Mouse (Mus musculus) neural tube, embryonic 11.5 days (tissue): ENCODE data around the gene Mtus2. TPM values are rescaled to one million over a fixed set of nuclear protein-coding genes. Genes with fewer than 3 reads are reported as not detected.

Experiments
- ATAC-seq: fragments of 200-750 bp; cut with Nextera tagmentation; 2 replicates; pipeline ENCODE4 v1.8.0; 2017; ENCODE audit warnings: moderate number of reproducible peaks, mild to moderate bottlenecking, moderate TSS enrichment, moderate library complexity; ENCODE audit not compliant: insufficient read depth, low FRiP score, low TSS enrichment
- DNase-seq: peaks from one replicate; pipeline ENCODE4 v3.0.0-alpha.2; 2015; ENCODE audit warnings: low spot score
- H3K27ac ChIP-seq: fragments of 300-500 bp; sonication (generic); 2 replicates; pipeline ENCODE4 v1.5.1; 2014; ENCODE audit warnings: low read depth, mild to moderate bottlenecking, low read length
- H3K27me3 ChIP-seq: fragments of 300-500 bp; sonication (generic); 2 replicates; pipeline ENCODE4 v1.6.1; 2014; ENCODE audit warnings: mild to moderate bottlenecking, low read length, mixed read lengths; ENCODE audit not compliant: control insufficient read depth, insufficient read depth
- H3K36me3 ChIP-seq: fragments of 300-500 bp; sonication (generic); 2 replicates; pipeline ENCODE4 v1.6.1; 2014; ENCODE audit warnings: mild to moderate bottlenecking, low read length, moderate library complexity, mixed read lengths; ENCODE audit not compliant: control insufficient read depth, insufficient read depth
- H3K4me1 ChIP-seq: fragments of 300-500 bp; sonication (generic); 2 replicates; pipeline ENCODE4 v1.6.1; 2014; ENCODE audit warnings: low read length, mixed read lengths; ENCODE audit not compliant: control insufficient read depth, insufficient read depth
- H3K4me2 ChIP-seq: fragments of 300-500 bp; sonication (generic); 2 replicates; pipeline ENCODE4 v1.6.1; 2014; ENCODE audit warnings: low read depth, mild to moderate bottlenecking, moderate library complexity
- H3K4me3 ChIP-seq: fragments of 300-500 bp; sonication (generic); 2 replicates; pipeline ENCODE4 v1.5.1; 2014; ENCODE audit warnings: low read depth, low read length
- H3K9ac ChIP-seq: fragments of 300-500 bp; sonication (generic); 2 replicates; pipeline ENCODE4 v1.6.1; 2014; ENCODE audit warnings: mild to moderate bottlenecking, low read length
- H3K9me3 ChIP-seq: fragments of 300-500 bp; sonication (generic); 2 replicates; pipeline ENCODE4 v1.6.1; 2016; ENCODE audit warnings: low read length; ENCODE audit not compliant: control insufficient read depth
- WGBS: fragments of 180-500 bp; shearing (Covaris S2); extraction: QIAGEN DNeasy Blood & Tissue Kit; methylation state at CpG from one replicate; pipeline ENCODE4 v1.1.7; 2014; 5-methylcytosine and 5-hydroxymethylcytosine counted together
- polyA plus RNA-seq: library from polyadenylated mRNA; unstranded; fragments of >200 nt; fragmentation: Nextera tagmentation; extraction: Ambion mirVana; gene quantifications from 2 replicates; pipeline ENCODE4 v1.2.1, GENCODE M21; 2014

Gene Mtus2
- polyA plus RNA-seq, 1 experiment from 2014 or later, result 27.5 TPM

DNA sequence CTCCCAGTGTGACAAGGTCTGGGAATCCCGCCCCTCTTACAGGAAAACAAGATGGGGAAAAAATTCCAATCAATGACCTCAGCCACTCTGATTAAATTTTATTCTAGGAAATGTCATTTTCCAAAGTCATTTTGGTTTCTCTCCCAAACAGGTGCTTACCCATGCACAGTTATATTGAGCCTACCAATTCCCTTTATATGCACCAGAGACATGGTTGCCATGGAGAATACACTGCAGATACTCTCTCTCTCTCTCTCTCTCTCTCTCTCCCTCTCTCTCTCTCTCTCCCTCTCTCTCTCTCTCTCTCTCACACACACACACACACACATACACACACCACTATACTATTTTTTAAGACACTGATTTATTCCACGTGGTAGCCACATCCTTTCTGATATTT lies 326.1 kb downstream of the Mtus2 start:
- Histone ChIP-seq H3K4me2 (no peak overlapping the region), H3K27me3 (no peaks in the 10 kb centered on the region), H3K9ac (no peak overlapping the region), H3K4me1 (no peaks in the 10 kb centered on the region), H3K9me3 (no peaks in the 10 kb centered on the region), H3K4me3 (no peak overlapping the region), H3K27ac (no peak overlapping the region), H3K36me3 (no peaks in the 10 kb centered on the region)
- DNase-seq (no peak), ATAC-seq (no peak)
- WGBS, result 86% methylated on average over 2 of the region's 2 CpGs

DNA sequence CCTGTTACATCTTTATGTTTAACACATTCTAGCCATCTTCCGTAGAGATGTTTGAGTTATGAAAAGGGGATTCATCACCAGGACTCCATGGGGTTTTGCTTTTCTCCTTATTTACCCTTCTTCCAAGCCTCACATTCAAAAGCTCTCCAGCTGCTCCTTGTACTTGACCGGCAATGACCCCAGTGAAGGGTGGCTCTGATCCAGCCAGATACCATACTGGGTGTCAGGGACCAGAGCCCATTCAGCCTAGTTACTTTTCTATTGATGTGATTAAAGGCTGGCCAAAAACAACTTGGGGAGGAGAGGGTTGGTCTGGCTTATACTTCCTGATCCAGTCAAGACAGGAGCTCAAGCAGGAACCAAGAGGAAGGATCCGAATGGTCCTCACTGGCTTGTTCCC lies 326.5 kb downstream of the Mtus2 start:
- Histone ChIP-seq H3K4me3 (no peak overlapping the region), H3K4me1 (no peaks in the 10 kb centered on the region), H3K27me3 (no peaks in the 10 kb centered on the region), H3K9ac (no peak overlapping the region), H3K36me3 (no peaks in the 10 kb centered on the region), H3K9me3 (no peaks in the 10 kb centered on the region), H3K4me2 (no peak overlapping the region), H3K27ac (no peak overlapping the region)
- WGBS, result 93% methylated on average over 3 of the region's 3 CpGs
- ATAC-seq, result no peak
- no peak for DNase-seq

- Histone ChIP-seq H3K27ac (no peak overlapping the region), H3K36me3 (no peaks in the 10 kb centered on the region), H3K9ac (no peak overlapping the region), H3K27me3 (no peaks in the 10 kb centered on the region), H3K4me2 (no peak overlapping the region), H3K4me3 (no peak overlapping the region), H3K9me3 (no peaks in the 10 kb centered on the region), H3K4me1 (no peaks in the 10 kb centered on the region)
- 88% methylated on average over 5 of the region's 5 CpGs for WGBS
- ATAC-seq, result no peak
- no peak for DNase-seq
Measured at GRCm38 (mm10) chr5:148287529-148287928, 330.4 kb downstream of the Mtus2 start.

- Histone ChIP-seq H3K4me3 (no peak overlapping the region), H3K27ac (no peak overlapping the region), H3K4me2 (no peak overlapping the region), H3K9me3 (no peaks in the 10 kb centered on the region), H3K9ac (no peak overlapping the region), H3K27me3 (no peaks in the 10 kb centered on the region), H3K36me3 (no peaks in the 10 kb centered on the region), H3K4me1 (no peaks in the 10 kb centered on the region)
- WGBS, result 73% methylated on average over 18 of the region's 18 CpGs
- DNase-seq (no peak), ATAC-seq (no peak)
Measured at GRCm38 (mm10) chr5:148288804-148289203, 331.7 kb downstream of the Mtus2 start.

GRCm38 (mm10) chr5:148289951-148290350 lies 332.8 kb downstream of the Mtus2 start:
- Histone ChIP-seq H3K4me2 (no peak overlapping the region), H3K9ac (no peak overlapping the region), H3K27ac (no peak overlapping the region), H3K27me3 (no peaks in the 10 kb centered on the region), H3K4me1 (no peaks in the 10 kb centered on the region), H3K36me3 (no peaks in the 10 kb centered on the region), H3K4me3 (no peak overlapping the region), H3K9me3 (no peaks in the 10 kb centered on the region)
- ATAC-seq (no peak), DNase-seq (no peak)
- WGBS, result 65% methylated on average over 7 of the region's 7 CpGs

GRCm38 (mm10) chr5:148292862-148293261 lies 335.7 kb downstream of the Mtus2 start:
- H3K4me3 ChIP-seq, result no peak overlapping the region
- no peaks in the 10 kb centered on the region for H3K27me3 ChIP-seq
- H3K36me3 ChIP-seq, result no peaks in the 10 kb centered on the region
- no peaks in the 10 kb centered on the region for H3K4me1 ChIP-seq
- ATAC-seq, result no peak
- H3K4me2 ChIP-seq, result no peak overlapping the region
- H3K27ac ChIP-seq, result no peak overlapping the region
- H3K9ac ChIP-seq, result no peak overlapping the region
- no peaks in the 10 kb centered on the region for H3K9me3 ChIP-seq
- no peak for DNase-seq
- 83% methylated on average over 7 of the region's 7 CpGs for WGBS

DNA sequence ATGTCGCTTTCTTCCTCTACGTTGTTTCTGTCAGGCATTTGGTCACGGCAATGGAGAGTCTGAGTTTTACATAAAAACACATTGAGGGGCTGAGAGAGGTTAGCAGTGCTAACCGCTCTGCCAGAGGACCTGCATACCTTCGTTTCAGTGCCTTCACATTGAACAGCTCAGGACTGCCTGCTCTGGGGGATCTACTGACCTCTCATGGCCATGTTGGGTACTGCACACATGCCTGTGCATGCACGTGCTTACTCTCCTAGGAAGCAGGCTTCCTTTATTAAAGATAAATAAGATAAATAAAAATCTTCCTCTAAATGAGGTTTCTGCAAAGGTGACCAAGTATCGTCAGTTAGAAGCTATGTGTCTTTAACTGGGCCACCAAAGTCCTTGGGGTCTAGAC lies 336.2 kb downstream of the Mtus2 start:
- no peaks in the 10 kb centered on the region for H3K9me3 ChIP-seq
- H3K4me3 ChIP-seq, result no peak overlapping the region
- no peak overlapping the region for H3K4me2 ChIP-seq
- no peak for ATAC-seq
- DNase-seq, result peak; percentile 26
- no peaks in the 10 kb centered on the region for H3K27me3 ChIP-seq
- no peaks in the 10 kb centered on the region for H3K4me1 ChIP-seq
- 84% methylated on average over 7 of the region's 7 CpGs for WGBS
- no peak overlapping the region for H3K27ac ChIP-seq
- H3K9ac ChIP-seq, result no peak overlapping the region
- H3K36me3 ChIP-seq, result no peaks in the 10 kb centered on the region

- H3K27me3 ChIP-seq, result no peaks in the 10 kb centered on the region
- no peaks in the 10 kb centered on the region for H3K4me1 ChIP-seq
- no peaks in the 10 kb centered on the region for H3K36me3 ChIP-seq
- ATAC-seq (no peak), DNase-seq (peak; percentile 8)
- WGBS, result 87% methylated on average over 11 of the region's 11 CpGs
- H3K4me3 ChIP-seq, result no peak overlapping the region
- no peak overlapping the region for H3K9ac ChIP-seq
- H3K27ac ChIP-seq, result no peak overlapping the region
- H3K4me2 ChIP-seq, result no peak overlapping the region
- no peaks in the 10 kb centered on the region for H3K9me3 ChIP-seq
Measured at GRCm38 (mm10) chr5:148302968-148303367, 345.8 kb downstream of the Mtus2 start.

DNA sequence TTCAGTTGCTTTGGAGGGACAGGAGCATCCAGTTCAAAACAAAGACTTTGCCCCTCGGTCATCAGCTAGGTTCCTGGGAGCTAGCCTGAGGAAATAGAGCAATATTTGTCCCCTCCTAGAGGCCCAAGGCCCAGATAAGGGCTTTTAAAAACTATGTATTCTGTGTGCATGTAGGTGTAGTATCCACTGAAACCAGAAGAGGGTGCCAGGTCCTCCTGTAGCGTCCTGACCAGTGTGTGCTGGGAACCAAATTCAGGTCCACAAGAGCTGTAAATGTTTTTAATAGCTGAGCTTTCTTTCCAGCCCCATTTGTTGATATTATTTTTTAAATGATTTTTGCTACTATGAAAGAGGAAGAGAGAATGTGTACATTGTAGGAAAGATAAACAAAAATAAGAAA lies 347.0 kb downstream of the Mtus2 start:
- Histone ChIP-seq H3K4me3 (no peak overlapping the region), H3K36me3 (no peaks in the 10 kb centered on the region), H3K9ac (no peak overlapping the region), H3K27ac (no peak overlapping the region), H3K27me3 (no peaks in the 10 kb centered on the region), H3K4me1 (no peaks in the 10 kb centered on the region), H3K9me3 (no peaks in the 10 kb centered on the region), H3K4me2 (no peak overlapping the region)
- ATAC-seq, result no peak
- DNase-seq, result no peak
- 93% methylated on average over 2 of the region's 2 CpGs for WGBS
